Mouse (Mus musculus) granulocyte monocyte progenitor cell, adult 5-6 weeks (primary cell): ENCODE measurements around the gene A1bg. TPM values are rescaled to one million over a fixed set of nuclear protein-coding genes. Genes with fewer than 3 reads are reported as not detected.

Experiments used
- ATAC-seq: replicated peaks from 2 replicates; pipeline ENCODE4 v1.8.0; 2016; ENCODE audit warnings: mild to moderate bottlenecking, moderate TSS enrichment, inconsistent platforms; ENCODE audit not compliant: poor library complexity, severe bottlenecking
- total RNA-seq, 2 experiments: library from RNA; stranded (forward) in 1 of 2; stranded (reverse) in 1 of 2; fragments of 200-712, 200-1000 nt in 1 of 2; fragments of >200 nt in 1 of 2; fragmentation: Nextera tagmentation in 1 of 2; gene quantifications; 2 replicates each; pipeline ENCODE4 v1.2.3; 2014 to 2017

The A1bg gene
- total RNA-seq (2014; fragmentation: Nextera tagmentation) (not detected in 2 replicates), total RNA-seq (2017) (not detected in 2 replicates)

GRCm38 (mm10) chr15:60922912-60923311 is at the start of gene A1bg:
TSS of gene A1bg (minus strand) at chr15:60923012.
- no peak for ATAC-seq

GRCm38 (mm10) chr15:60968549-60968861 is 45.7 kb upstream of the A1bg start:
- no peak for ATAC-seq

- no peak for ATAC-seq
Observed at GRCm38 (mm10) chr15:60967841-60968548, 45.2 kb upstream of the A1bg start.

GRCm38 (mm10) chr15:60925686-60926085 is 2.9 kb upstream of the A1bg start:
- ATAC-seq, result no peak

GRCm38 (mm10) chr15:60903763-60904697 is 18.8 kb downstream of the A1bg start:
- no peak for ATAC-seq

- ATAC-seq, result no peak
Observed at GRCm38 (mm10) chr15:60898187-60898965, 24.4 kb downstream of the A1bg start.

GRCm38 (mm10) chr15:60896040-60896439 is 26.8 kb downstream of the A1bg start:
- ATAC-seq, result no peak

GRCm38 (mm10) chr15:60892976-60893463 is 29.8 kb downstream of the A1bg start:
- ATAC-seq, result no peak

- no peak for ATAC-seq
Observed at GRCm38 (mm10) chr15:60888724-60889123, 34.1 kb downstream of the A1bg start.

GRCm38 (mm10) chr15:60875721-60876120 is 47.1 kb downstream of the A1bg start:
- ATAC-seq, result no peak

GRCm38 (mm10) chr15:60862417-60862816 is 60.4 kb downstream of the A1bg start:
- ATAC-seq, result peak; percentile 70

- ATAC-seq, result peak; percentile 81
Observed at GRCm38 (mm10) chr15:60855112-60855511, 67.7 kb downstream of the A1bg start.

GRCm38 (mm10) chr15:60854151-60854550 is 68.7 kb downstream of the A1bg start:
- ATAC-seq, result peak; percentile 67

- no peak for ATAC-seq
Observed at GRCm38 (mm10) chr15:60853231-60853999, 69.4 kb downstream of the A1bg start, which contains the start of gene Fam84b. TSS of gene Fam84b (minus strand) at chr15:60853778.

GRCm38 (mm10) chr15:60848630-60849029 is 74.2 kb downstream of the A1bg start:
- ATAC-seq, result peak; percentile 65

Other genes with a start within 250 kb of the A1bg start
- gene Fam84b, start 69.2 kb downstream of the A1bg start, total RNA-seq (2014; fragmentation: Nextera tagmentation), result 8.9 and 9.8 TPM in 2 replicates
- 7.9 and 9.0 TPM in 2 replicates for gene Fam84b, start 69.2 kb downstream of the A1bg start, total RNA-seq (2017)